Mouse (Mus musculus) kidney, adult 2 months (tissue): Measurements from ENCODE around the gene Cradd.

ENCODE experiments used
- CTCF ChIP-seq: fragments of 200-500 bp; conservative IDR thresholded peaks from 2 replicates; pipeline ENCODE4 v1.5.1; 2011; ENCODE audit warnings: low read depth, mild to moderate bottlenecking, control low read depth, low read length, moderate library complexity, mixed read lengths; ENCODE audit not compliant: insufficient read depth, insufficient read length
- POLR2A ChIP-seq: fragments of 200-500 bp; IDR thresholded peaks from one replicate; pipeline ENCODE4 v1.6.1; 2011; ENCODE audit warnings: low read depth, low read length, control low read depth

DNA sequence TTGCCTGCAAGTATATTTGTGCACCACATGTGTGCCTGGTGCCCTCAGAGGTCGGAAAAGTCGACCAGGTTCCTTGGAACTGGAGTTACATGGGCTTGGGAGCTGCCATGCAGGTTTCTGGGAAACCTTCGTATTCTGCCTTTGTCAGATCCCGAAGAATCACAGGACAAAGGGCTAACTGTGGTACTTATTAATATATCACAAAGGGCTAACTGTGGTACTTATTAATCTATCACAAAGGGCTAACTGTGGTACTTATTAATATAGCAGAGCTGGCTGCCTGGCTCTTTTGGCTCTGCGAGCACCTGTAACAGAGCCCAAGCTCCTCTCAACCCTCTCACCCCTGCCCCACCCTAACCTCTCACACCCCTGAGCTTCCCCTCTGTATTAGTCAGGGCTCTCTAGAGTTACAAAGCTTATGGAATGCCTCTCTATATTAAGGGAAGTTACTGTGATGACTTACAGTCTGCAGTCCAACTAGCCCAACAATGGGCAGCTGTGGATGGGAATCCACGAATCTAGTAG is 42.4 kb downstream of the Cradd start:
- TF ChIP-seq CTCF (no peak), POLR2A (no peak)
